Mouse (Mus musculus): ENCODE data around the gene Gucy2g. TPM values are rescaled to one million over a fixed set of nuclear protein-coding genes. Genes with fewer than 3 reads are reported as not detected.

Gene Gucy2g
- 0.65 and 1.1 TPM in 2 replicates for total RNA-seq (2012; rRNA removed)
- polyA plus RNA-seq (2012; ENCODE audit: insufficient read depth in 1 of 2, insufficient read length in 2 of 2, low read depth in 1 of 2, low replicate concordance in 2 of 2, missing spikeins in 1 of 2): 1 to 10 TPM in 1 of 2 experiments, not detected in 1; 2.4 TPM

DNA sequence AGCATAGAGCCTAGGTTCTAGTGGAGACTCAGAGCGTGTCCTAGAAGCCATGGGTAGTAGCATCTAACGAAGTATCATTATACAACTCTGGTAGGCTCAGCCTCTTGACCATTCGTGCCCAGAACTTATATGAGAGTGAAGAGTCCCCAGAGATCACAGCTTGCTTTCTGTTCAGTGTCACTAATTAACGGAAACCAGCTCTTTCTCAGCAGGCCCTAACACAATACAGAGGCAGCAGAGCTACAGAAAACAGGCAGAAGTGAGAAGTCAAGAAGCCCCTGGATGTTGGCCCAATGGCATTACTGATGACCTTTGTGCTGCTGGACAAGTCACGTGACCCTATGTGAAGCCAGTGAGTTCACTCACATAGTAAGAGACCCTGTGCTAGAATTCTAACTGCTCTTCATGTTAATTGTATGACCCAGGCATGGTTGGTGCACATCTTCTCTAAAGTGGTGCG lies at the start of gene Gucy2g:
Gene Gucy2g (minus strand): TSS at position 51 of the 460 bp plus-strand sequence.
- no peaks in the 10 kb centered on the region for H3K27me3 ChIP-seq (ENCODE audit: control insufficient read depth in 1 of 2, insufficient read depth in 2 of 2, low read length in 2 of 2)

GRCm38 (mm10) chr19:55288974-55289373 lies 47.9 kb upstream of the Gucy2g start:
- Histone ChIP-seq H3K27me3 (ENCODE audit: control insufficient read depth in 1 of 2, insufficient read depth in 2 of 2, low read length in 2 of 2) (no peaks in the 10 kb centered on the region), H3K36me3 (ENCODE audit: control insufficient read depth in 1 of 2, insufficient read depth in 2 of 2, low read length in 2 of 2) (peaks cover 72 to 82% of the 10 kb centered on the region in 2 experiments), H3K9me3 (replicated peaks; ENCODE audit: insufficient read depth, low read length) (no peaks in the 10 kb centered on the region), H3K9ac (ENCODE audit: control insufficient read depth, low read depth, low read length, poor library complexity, severe bottlenecking) (no peak overlapping the region), H3K79me2 (ENCODE audit: control insufficient read depth, insufficient read depth, low read length, poor library complexity) (no peaks in the 10 kb centered on the region), H3K4me1 (ENCODE audit: control insufficient read depth in 1 of 2, insufficient read depth in 2 of 2, low read length in 2 of 2) (peaks cover 50 to 53% of the 10 kb centered on the region in 2 experiments), H3K27ac (ENCODE audit: control insufficient read depth, low read depth, low read length) (no peak overlapping the region), H3K4me3 (ENCODE audit: control insufficient read depth in 1 of 2, insufficient read depth in 1 of 2, low read depth in 2 of 2, low read length in 2 of 2) (no peak overlapping the region)
- TF ChIP-seq GATA1 (IDR thresholded peaks at IDR 0.05; ENCODE audit: low read depth, low read length) (no peak), NELFE (IDR thresholded peaks at IDR 0.05; ENCODE audit: low read depth, low read length) (no peak), ZNF384 (IDR thresholded peaks at IDR 0.05; ENCODE audit: low read depth, low read length) (no peak), USF1 (IDR thresholded peaks at IDR 0.05; ENCODE audit: low read depth, low read length) (no peak), MXI1 (IDR thresholded peaks at IDR 0.05; ENCODE audit: low read depth, low read length) (peak; percentile 43; the same call in 1 of the 2 replicates), MAX (IDR thresholded peaks at IDR 0.05; ENCODE audit: low read length) (no peak; the same call in 1 of the 2 replicates), MYC (IDR thresholded peaks at IDR 0.05; ENCODE audit: low read depth, low read length) (0 out of 2 replicates have a peak, but pooled peaks have one; percentile 18)
- DNase-seq (ENCODE audit: low read depth, low spot score): peak; percentile 46

More for the DNA sequence above, at the start of gene Gucy2g:
- no peaks in the 10 kb centered on the region; a peak in 1 of 4 replicates for H3K36me3 ChIP-seq (ENCODE audit: control insufficient read depth in 1 of 2, insufficient read depth in 2 of 2, low read length in 2 of 2)
- no peaks in the 10 kb centered on the region for H3K9me3 ChIP-seq (replicated peaks; ENCODE audit: insufficient read depth, low read length)
- no peaks in the 10 kb centered on the region for H3K4me1 ChIP-seq (ENCODE audit: control insufficient read depth in 1 of 2, insufficient read depth in 2 of 2, low read length in 2 of 2)
- no peak within 1 kb of the TSS for H3K9ac ChIP-seq (ENCODE audit: control insufficient read depth, low read depth, low read length, poor library complexity, severe bottlenecking)
- no peak within 1 kb of the TSS for H3K27ac ChIP-seq (ENCODE audit: control insufficient read depth, low read depth, low read length)
- no peak within 1 kb of the TSS for H3K4me3 ChIP-seq (ENCODE audit: control insufficient read depth in 1 of 2, insufficient read depth in 1 of 2, low read depth in 2 of 2, low read length in 2 of 2)
- no peak for TF ChIP-seq MAZ (IDR thresholded peaks at IDR 0.05; ENCODE audit: low read depth, low read length)
- TF ChIP-seq KAT2A (conservative IDR thresholded peaks at IDR 0.05; ENCODE audit: low read depth, low read length): no peak
- TF ChIP-seq ETS1 (IDR thresholded peaks at IDR 0.05; ENCODE audit: low read depth, low read length): no peak
- no peak for DNase-seq (ENCODE audit: low read depth, low spot score)
- no peaks in the 10 kb centered on the region for H3K79me2 ChIP-seq (ENCODE audit: control insufficient read depth, insufficient read depth, low read length, poor library complexity)

- H3K9me3 ChIP-seq (replicated peaks; ENCODE audit: insufficient read depth, low read length): no peaks in the 10 kb centered on the region
- no peaks in the 10 kb centered on the region for H3K27me3 ChIP-seq (ENCODE audit: control insufficient read depth in 1 of 2, insufficient read depth in 2 of 2, low read length in 2 of 2)
- peak; percentile 88 for DNase-seq (ENCODE audit: low read depth, low spot score)
- H3K9ac ChIP-seq (ENCODE audit: control insufficient read depth, low read depth, low read length, poor library complexity, severe bottlenecking): peak overlapping the region; percentile 12; the same call in 1 of the 2 replicates
- no peaks in the 10 kb centered on the region for H3K79me2 ChIP-seq (ENCODE audit: control insufficient read depth, insufficient read depth, low read length, poor library complexity)
- H3K4me1 ChIP-seq (ENCODE audit: control insufficient read depth in 1 of 2, insufficient read depth in 2 of 2, low read length in 2 of 2): peaks cover 38 to 45% of the 10 kb centered on the region in 2 experiments
- H3K4me3 ChIP-seq (ENCODE audit: control insufficient read depth in 1 of 2, insufficient read depth in 1 of 2, low read depth in 2 of 2, low read length in 2 of 2): no peak overlapping the region; a peak in 1 of 4 replicates
- peak overlapping the region; percentile 93 for H3K27ac ChIP-seq (ENCODE audit: control insufficient read depth, low read depth, low read length)
- peaks cover 70 to 72% of the 10 kb centered on the region in 2 experiments for H3K36me3 ChIP-seq (ENCODE audit: control insufficient read depth in 1 of 2, insufficient read depth in 2 of 2, low read length in 2 of 2)
- no peak for TF ChIP-seq POLR2AphosphoS5 (IDR thresholded peaks at IDR 0.05; ENCODE audit: borderline replicate concordance, low read depth, low read length)
- no peak for TF ChIP-seq USF1 (IDR thresholded peaks at IDR 0.05; ENCODE audit: low read depth, low read length)
- peak; percentile 78 to 83 for TF ChIP-seq EP300 (IDR thresholded peaks at IDR 0.05; ENCODE audit: low read depth in 1 of 2, low read length in 2 of 2)
- no peak for TF ChIP-seq ZKSCAN1 (IDR thresholded peaks at IDR 0.05; ENCODE audit: low read depth, low read length)
- TF ChIP-seq CHD1 (IDR thresholded peaks at IDR 0.05; ENCODE audit: low read depth, low read length): no peak
- peak; percentile 45; the same call in 1 of the 2 replicates for TF ChIP-seq BHLHE40 (IDR thresholded peaks at IDR 0.05; ENCODE audit: borderline replicate concordance, low read depth, low read length)
- no peak for TF ChIP-seq ZMIZ1 (IDR thresholded peaks at IDR 0.05; ENCODE audit: low read depth, low read length)
- no peak for TF ChIP-seq NRF1 (IDR thresholded peaks at IDR 0.05; ENCODE audit: insufficient read depth, low read depth, low read length, poor library complexity, severe bottlenecking)
- TF ChIP-seq MEF2A (IDR thresholded peaks at IDR 0.05; ENCODE audit: extremely low read depth, insufficient replicate concordance, low read depth, low read length, poor library complexity, severe bottlenecking): no peak
- TF ChIP-seq ZC3H11A (IDR thresholded peaks at IDR 0.05; ENCODE audit: low read depth, low read length): no peak
- TF ChIP-seq MAFK (IDR thresholded peaks at IDR 0.05; ENCODE audit: borderline replicate concordance, low read depth, low read length): no peak
- no peak for TF ChIP-seq GABPA (IDR thresholded peaks at IDR 0.05; ENCODE audit: low read depth, low read length)
- no peak for TF ChIP-seq ZNF384 (IDR thresholded peaks at IDR 0.05; ENCODE audit: low read depth, low read length)
- TF ChIP-seq MYC (IDR thresholded peaks at IDR 0.05; ENCODE audit: low read depth, low read length): peak; percentile 76; the same call in 1 of the 2 replicates
- no peak for TF ChIP-seq CTCF (IDR thresholded peaks at IDR 0.05 in 2 of 3, conservative IDR thresholded peaks at IDR 0.05 in 1 of 3; ENCODE audit: control insufficient read depth in 1 of 3, insufficient read depth in 1 of 3, low read depth in 2 of 3, low read length in 3 of 3, poor library complexity in 1 of 3, severe bottlenecking in 1 of 3)
- no peak for TF ChIP-seq MAX (IDR thresholded peaks at IDR 0.05; ENCODE audit: low read length)
- TF ChIP-seq KAT2A (conservative IDR thresholded peaks at IDR 0.05; ENCODE audit: low read depth, low read length): no peak; the same call in 1 of the 2 replicates
- TF ChIP-seq ELF1 (IDR thresholded peaks at IDR 0.05; ENCODE audit: low read depth, low read length): no peak
Measured at GRCm38 (mm10) chr19:55286034-55286433, 45.0 kb upstream of the Gucy2g start.

Data from MEL (cell line).